Mouse (Mus musculus) C2C12 (cell line): ENCODE data around the gene Aars.

Source experiments
- CEBPB ChIP-seq: IDR thresholded peaks from one replicate; pipeline ENCODE4 v1.6.1; 2011; ENCODE audit warnings: low read depth, mild to moderate bottlenecking, control low read depth, moderate library complexity
- CTCF ChIP-seq: IDR thresholded peaks from one replicate; pipeline ENCODE4 v1.5.1; 2011; ENCODE audit not compliant: control insufficient read depth, insufficient read depth, insufficient read length
- FOSL1 ChIP-seq: IDR thresholded peaks from one replicate; pipeline ENCODE4 v1.8.0; 2011; ENCODE audit warnings: mild to moderate bottlenecking, low read length; ENCODE audit not compliant: poor library complexity, insufficient read depth, severe bottlenecking
- MAX ChIP-seq: IDR thresholded peaks from one replicate; pipeline ENCODE4 v1.6.1; 2011; ENCODE audit warnings: mild to moderate bottlenecking, control low read depth
- MYOD1 ChIP-seq: IDR thresholded peaks from one replicate; pipeline ENCODE4 v1.6.1; 2011; ENCODE audit warnings: low read depth; ENCODE audit not compliant: control insufficient read depth, insufficient read length
- MYOG ChIP-seq: IDR thresholded peaks from one replicate; pipeline ENCODE4 v1.6.1; 2011; ENCODE audit not compliant: control insufficient read depth, insufficient read length; ENCODE audit errors: extremely low read depth
- USF1 ChIP-seq: IDR thresholded peaks from one replicate; pipeline ENCODE4 v1.6.1; 2011; ENCODE audit warnings: low read depth, mild to moderate bottlenecking, control low read depth, moderate library complexity

- TF ChIP-seq CTCF (no peak), MYOD1 (no peak), MYOG (no peak), MAX (no peak), FOSL1 (no peak), CEBPB (no peak), USF1 (no peak)
Observed at GRCm38 (mm10) chr8:111066308-111066707, 33.4 kb downstream of the Aars start.
